11 mouse cellular contexts compared by ENCODE assay signal in genomic region chr12:82226311-82227066, GRCm38 (mm10). TPM values are rescaled to one million over a fixed set of nuclear protein-coding genes. Genes with fewer than 3 reads are reported as not detected.
DNase-seq lines count a peak whose midpoint lies in the region; ATAC-seq and TF ChIP-seq lines count a peak whose summit lies in the region.
"Had no signal": no experiment of that assay in that cellular context is flagged by ENCODE, and none has a peak within 500 bp of the region (broad histone marks: within the 10 kb centered on the region; RNA-seq: fewer than 3 reads in every experiment).

No protein-coding gene starts in this region.

- no peak for TF ChIP-seq POLR2A in lung, adult 2 months (IDR thresholded peaks at IDR 0.05; ENCODE audit: borderline replicate concordance, extremely low read depth, low read depth, low read length)

- no peak for DNase-seq in gastrocnemius, adult 2 months
- no peak for DNase-seq in gastrocnemius, postnatal 10 days
- DNase-seq in lung, adult 2 months = no peak
- peak; percentile 59 for DNase-seq in embryonic facial prominence, embryonic 10.5 days (ENCODE audit: low spot score)
- DNase-seq in adipocyte (ENCODE audit: low spot score) = no peak
- DNase-seq in gastrocnemius, postnatal 4 days (ENCODE audit: low spot score in 2 of 2) = no peak

- H3K9me3 ChIP-seq in lung, embryonic 16.5 days (ENCODE audit: control insufficient read depth, low read length) = no peaks in the 10 kb centered on the region
- H3K9me3 ChIP-seq in embryonic facial prominence, embryonic 10.5 days = no peaks in the 10 kb centered on the region
- H3K9me3 ChIP-seq: embryonic facial prominence, embryonic 13.5 days; heart, embryonic 13.5 days had no signal

- WGBS in lung, embryonic 16.5 days = 44% methylated on average over 6 of the region's 6 CpGs
- 55% methylated on average over 6 of the region's 6 CpGs for WGBS in lung, adult 2 months
- WGBS in embryonic facial prominence, embryonic 10.5 days = 31% methylated on average over 6 of the region's 6 CpGs

- peak; percentile 56 for ATAC-seq in lung, embryonic 16.5 days (ENCODE audit: low read depth)
- ATAC-seq in megakaryocyte, adult 5-6 weeks (ENCODE audit: poor library complexity, severe bottlenecking) = peak; percentile 1; the same call in 1 of the 2 replicates

- peaks cover 16% of the 10 kb centered on the region for H3K4me1 ChIP-seq in lung, embryonic 16.5 days (replicated peaks; ENCODE audit: control insufficient read depth, insufficient read depth, low read length)
- H3K4me1 ChIP-seq in lung, adult 2 months (ENCODE audit: control insufficient read depth, insufficient read depth, low read length) = peaks cover 7% of the 10 kb centered on the region
- peaks cover 42% of the 10 kb centered on the region for H3K4me1 ChIP-seq in embryonic facial prominence, embryonic 10.5 days

- H3K36me3 ChIP-seq in lung, embryonic 16.5 days (ENCODE audit: control insufficient read depth, insufficient read depth, low read length) = no peaks in the 10 kb centered on the region
- no peaks in the 10 kb centered on the region for H3K36me3 ChIP-seq in embryonic facial prominence, embryonic 10.5 days (replicated peaks)
- H3K36me3 ChIP-seq: embryonic facial prominence, embryonic 13.5 days; heart, embryonic 13.5 days had no signal

- intact Hi-C loops in gastrocnemius, adult 2 months (cut with DNase I) = no loop called here

- H3K4me3 ChIP-seq in gastrocnemius, adult 2 months = no peak overlapping the region
- no peak overlapping the region for H3K4me3 ChIP-seq in lung, embryonic 16.5 days (ENCODE audit: low read length)
- no peak overlapping the region for H3K4me3 ChIP-seq in lung, adult 2 months (replicated peaks; ENCODE audit: extremely low read depth, low read depth, low read length)
- peak overlapping the region; percentile 28; the same call in 1 of the 2 replicates for H3K4me3 ChIP-seq in embryonic facial prominence, embryonic 10.5 days
- H3K4me3 ChIP-seq: embryonic facial prominence, embryonic 13.5 days; heart, embryonic 13.5 days; left cerebral cortex, adult 2 months had no signal

- H3K4me2 ChIP-seq in lung, embryonic 16.5 days (ENCODE audit: low read depth, low read length) = no peak overlapping the region
- H3K4me2 ChIP-seq: embryonic facial prominence, embryonic 13.5 days; heart, embryonic 13.5 days had no signal

- H3K9ac ChIP-seq in lung, embryonic 16.5 days (ENCODE audit: low read length) = no peak overlapping the region
- H3K9ac ChIP-seq: embryonic facial prominence, embryonic 13.5 days had no signal

- TF ChIP-seq CTCF in gastrocnemius, adult 2 months (IDR thresholded peaks at IDR 0.05) = no peak
- TF ChIP-seq CTCF in lung, adult 2 months (IDR thresholded peaks at IDR 0.05; ENCODE audit: insufficient read depth, low read length) = no peak

- no peaks in the 10 kb centered on the region for H3K27me3 ChIP-seq in lung, embryonic 16.5 days (ENCODE audit: control insufficient read depth, insufficient read depth, low read depth, low read length)
- H3K27me3 ChIP-seq in embryonic facial prominence, embryonic 10.5 days (replicated peaks; ENCODE audit: low read depth, poor library complexity, severe bottlenecking) = no peaks in the 10 kb centered on the region
- H3K27me3 ChIP-seq: embryonic facial prominence, embryonic 13.5 days; heart, embryonic 13.5 days had no signal

- peak overlapping the region; percentile 59; the same call in 1 of the 2 replicates for H3K27ac ChIP-seq in gastrocnemius, adult 2 months
- peak overlapping the region; percentile 33; the same call in 1 of the 2 replicates for H3K27ac ChIP-seq in lung, embryonic 16.5 days (ENCODE audit: low read length)
- peak overlapping the region; percentile 61 for H3K27ac ChIP-seq in embryonic facial prominence, embryonic 10.5 days (replicated peaks)
- H3K27ac ChIP-seq: embryonic facial prominence, embryonic 13.5 days; left cerebral cortex, adult 2 months had no signal

RNA-seq across cellular contexts. Expression of gene Sipa1l1, which starts 57.4 kb away (rescaled TPM):
- total RNA-seq in gastrocnemius, adult 2 months (2021) = 10 to 100 TPM in 1 of 2 experiments, 1 to 10 TPM in 1; 7.4 to 10.6 TPM
- total RNA-seq in gastrocnemius, postnatal 10 days (2021) = 10 to 100 TPM; 16.7 to 20.6 TPM
- 25.9 and 26.2 TPM in 2 replicates for polyA plus RNA-seq in lung, embryonic 16.5 days (2015; fragmentation: Nextera tagmentation; extraction: Ambion mirVana)
- polyA plus RNA-seq in lung, adult 2 months (2012; rRNA removed) = 25.3 and 26.9 TPM in 2 replicates
- 34.0 and 36.5 TPM in 2 replicates for polyA plus RNA-seq in embryonic facial prominence, embryonic 10.5 days (2016; fragmentation: Nextera tagmentation; extraction: Ambion mirVana)
- 7.0 and 7.8 TPM in 2 replicates for total RNA-seq in megakaryocyte, adult 5-6 weeks (2015)
- total RNA-seq in megakaryocyte, adult 5-6 weeks (2017) = 8.1 and 8.9 TPM in 2 replicates
- total RNA-seq in gastrocnemius, postnatal 4 days (2021) = 10 to 100 TPM; 26.8 to 32.9 TPM
